Mouse (Mus musculus): Measurements from ENCODE around the gene Plcd3. TPM values are rescaled to one million over a fixed set of nuclear protein-coding genes. Genes with fewer than 3 reads are reported as not detected.
A peak's percentile ranks its signal among the peaks of the same experiment; 100 is the strongest.

Gene Plcd3
- polyA plus RNA-seq, 1 experiment from 2014 or later: 6.5 TPM

DNA sequence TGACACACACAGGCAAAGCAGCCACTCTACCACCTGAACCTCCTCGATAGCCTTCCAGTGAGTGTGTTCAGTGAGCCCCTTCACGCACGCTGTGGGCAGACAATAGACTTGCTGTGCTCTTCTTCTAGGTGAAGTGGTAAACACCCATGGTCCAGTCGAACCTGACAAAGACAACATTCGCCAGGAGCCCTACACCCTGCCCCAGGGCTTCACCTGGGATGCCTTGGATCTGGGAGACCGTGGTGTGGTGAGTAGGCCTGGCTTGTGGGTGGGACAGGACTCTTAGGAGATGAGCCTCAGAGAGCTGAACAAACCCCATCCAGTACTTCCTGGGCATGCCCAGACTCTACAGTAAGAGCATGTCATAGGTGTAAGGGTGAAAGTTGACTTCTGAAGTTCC lies 49.4 kb downstream of the Plcd3 start:
- no peaks in the 10 kb centered on the region for H3K9me3 ChIP-seq

DNA sequence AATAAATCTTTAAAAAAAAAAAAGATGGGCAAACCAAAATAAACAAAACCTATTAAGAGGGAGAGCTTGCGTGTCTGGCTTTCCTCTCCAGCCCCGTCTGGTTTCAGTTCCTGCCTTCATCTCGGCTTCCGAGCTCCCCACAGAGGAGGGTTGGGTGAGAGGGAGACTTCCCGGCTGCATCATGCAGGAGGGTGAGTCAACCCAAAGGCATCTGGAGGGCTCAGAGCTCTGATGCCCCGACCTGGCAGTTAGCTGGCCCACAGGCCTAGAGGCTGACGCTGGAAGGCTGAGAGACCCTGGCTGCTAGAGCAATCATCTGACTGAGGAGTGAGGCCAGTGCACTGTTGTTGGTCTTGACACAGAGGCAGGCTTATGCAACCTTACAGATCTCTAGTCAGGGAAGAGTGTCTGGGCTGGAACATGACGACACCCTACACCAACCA lies 50.2 kb downstream of the Plcd3 start:
- WGBS: 62% methylated on average over 8 of the region's 8 CpGs
- ATAC-seq (ENCODE audit: insufficient number of reproducible peaks, low FRiP score, low TSS enrichment, low read depth): no peak
- Histone ChIP-seq H3K27ac (no peak overlapping the region), H3K9ac (no peak overlapping the region), H3K36me3 (peaks cover 69% of the 10 kb centered on the region), H3K9me3 (no peaks in the 10 kb centered on the region), H3K4me3 (no peak overlapping the region), H3K4me2 (no peak overlapping the region), H3K4me1 (no peaks in the 10 kb centered on the region), H3K27me3 (no peaks in the 10 kb centered on the region)

More for the DNA sequence above, 49.4 kb downstream of the Plcd3 start:
- WGBS: 93% methylated on average over 6 of the region's 6 CpGs
- Histone ChIP-seq H3K4me2 (no peak overlapping the region), H3K36me3 (peaks cover 70% of the 10 kb centered on the region), H3K27ac (no peak overlapping the region), H3K9ac (no peak overlapping the region), H3K4me3 (no peak overlapping the region), H3K4me1 (no peaks in the 10 kb centered on the region), H3K27me3 (no peaks in the 10 kb centered on the region)
- no peak for ATAC-seq (ENCODE audit: insufficient number of reproducible peaks, low FRiP score, low TSS enrichment, low read depth)

DNA sequence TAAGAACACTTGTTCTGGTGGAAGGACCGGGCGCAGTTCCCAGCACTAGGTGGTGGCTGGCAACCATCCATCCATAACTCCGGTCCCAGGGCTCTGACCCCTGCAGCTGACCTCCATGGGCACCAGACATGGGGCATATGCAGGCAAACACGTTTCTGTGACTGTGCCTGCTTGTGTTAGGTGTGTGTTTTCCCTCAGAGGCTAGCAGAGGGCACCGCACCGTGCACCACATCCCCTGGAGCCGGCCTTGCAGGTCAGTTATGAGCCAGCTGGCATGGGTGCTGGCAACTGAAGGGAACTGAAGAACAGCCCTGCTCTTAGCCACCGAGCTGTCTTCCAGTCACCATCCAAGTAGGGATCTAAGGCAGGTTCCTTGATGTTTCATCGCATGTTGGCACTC lies 51.3 kb downstream of the Plcd3 start:
- H3K4me2 ChIP-seq: no peak overlapping the region
- H3K4me3 ChIP-seq: no peak overlapping the region
- no peaks in the 10 kb centered on the region for H3K4me1 ChIP-seq
- peaks cover 69% of the 10 kb centered on the region for H3K36me3 ChIP-seq
- H3K27me3 ChIP-seq: no peaks in the 10 kb centered on the region
- no peak overlapping the region for H3K27ac ChIP-seq
- no peaks in the 10 kb centered on the region for H3K9me3 ChIP-seq
- WGBS: 89% methylated on average over 9 of the region's 9 CpGs
- ATAC-seq (ENCODE audit: insufficient number of reproducible peaks, low FRiP score, low TSS enrichment, low read depth): no peak
- H3K9ac ChIP-seq: no peak overlapping the region

DNA sequence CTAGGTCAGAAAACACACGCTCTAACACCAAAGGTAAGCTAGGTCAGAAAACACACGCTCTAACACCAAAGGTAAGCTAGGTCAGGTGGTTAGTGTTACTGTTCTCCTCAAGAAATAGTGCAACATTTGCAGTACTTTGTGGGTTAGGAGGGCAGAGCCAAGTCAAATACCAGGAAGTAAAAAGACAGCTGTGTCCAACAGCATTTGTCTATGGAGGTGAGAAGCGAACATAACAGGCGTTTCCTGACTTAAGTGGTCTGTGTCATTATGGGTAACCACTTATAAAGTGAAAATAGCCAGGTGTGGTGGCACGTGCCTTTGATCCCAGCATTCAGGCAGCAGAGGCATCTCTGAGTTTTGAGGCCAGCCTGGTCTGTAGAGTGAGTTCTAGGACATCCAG lies 51.8 kb downstream of the Plcd3 start:
- WGBS: 92% methylated on average over 5 of the region's 5 CpGs
- Histone ChIP-seq H3K36me3 (peaks cover 69% of the 10 kb centered on the region), H3K27ac (no peak overlapping the region), H3K4me3 (no peak overlapping the region), H3K9me3 (no peaks in the 10 kb centered on the region), H3K9ac (no peak overlapping the region), H3K4me2 (no peak overlapping the region), H3K27me3 (no peaks in the 10 kb centered on the region), H3K4me1 (no peaks in the 10 kb centered on the region)
- no peak for ATAC-seq (ENCODE audit: insufficient number of reproducible peaks, low FRiP score, low TSS enrichment, low read depth)

DNA sequence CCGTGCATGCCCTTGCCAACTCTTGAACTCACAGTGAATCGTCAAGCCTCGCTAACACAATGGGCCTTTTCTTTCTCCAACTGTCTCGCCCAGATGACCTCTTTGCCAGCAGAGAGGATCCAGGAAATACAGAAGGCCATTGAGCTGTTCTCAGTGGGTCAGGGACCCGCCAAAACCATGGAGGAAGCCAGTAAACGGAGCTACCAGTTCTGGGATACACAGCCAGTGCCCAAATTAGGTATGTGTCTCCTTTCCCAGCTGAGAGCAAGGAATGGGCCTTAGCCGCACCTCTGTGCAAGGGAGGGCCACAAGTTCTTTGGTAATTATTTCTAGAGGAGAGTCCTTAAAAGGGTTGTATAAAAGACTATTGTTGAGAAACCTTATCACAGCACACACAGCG lies 55.2 kb downstream of the Plcd3 start:
- Histone ChIP-seq H3K36me3 (peaks cover 64% of the 10 kb centered on the region), H3K27me3 (no peaks in the 10 kb centered on the region), H3K27ac (no peak overlapping the region), H3K4me1 (no peaks in the 10 kb centered on the region), H3K4me2 (no peak overlapping the region), H3K4me3 (no peak overlapping the region), H3K9ac (no peak overlapping the region), H3K9me3 (no peaks in the 10 kb centered on the region)
- ATAC-seq (ENCODE audit: insufficient number of reproducible peaks, low FRiP score, low TSS enrichment, low read depth): no peak
- WGBS: 84% methylated on average over 8 of the region's 8 CpGs

DNA sequence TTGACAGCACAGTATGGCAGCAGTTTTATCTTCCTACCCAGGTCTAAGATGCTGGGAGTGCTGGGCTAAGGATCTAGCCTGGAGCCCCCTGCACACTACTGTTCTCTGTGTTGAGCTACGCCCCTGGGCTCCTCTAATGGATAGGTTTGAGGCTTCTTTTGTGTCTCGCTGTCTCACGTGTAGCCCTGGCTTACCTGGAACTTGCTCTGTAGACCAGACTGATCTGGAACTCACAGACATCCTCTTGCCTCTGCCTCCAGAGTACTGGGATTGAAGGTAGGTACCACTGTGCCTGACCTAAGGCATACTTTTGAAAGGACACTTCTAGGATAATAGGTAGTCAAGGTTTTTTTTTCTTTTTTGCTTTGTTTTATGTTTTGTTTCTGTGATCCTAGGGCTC lies 57.5 kb downstream of the Plcd3 start:
- no peaks in the 10 kb centered on the region for H3K4me1 ChIP-seq
- ATAC-seq (ENCODE audit: insufficient number of reproducible peaks, low FRiP score, low TSS enrichment, low read depth): no peak
- no peak overlapping the region for H3K4me2 ChIP-seq
- no peaks in the 10 kb centered on the region for H3K9me3 ChIP-seq
- H3K4me3 ChIP-seq: no peak overlapping the region
- H3K36me3 ChIP-seq: peaks cover 48% of the 10 kb centered on the region
- no peak overlapping the region for H3K9ac ChIP-seq
- no peaks in the 10 kb centered on the region for H3K27me3 ChIP-seq
- no peak overlapping the region for H3K27ac ChIP-seq
- 96% methylated on average over 3 of the region's 3 CpGs for WGBS

DNA sequence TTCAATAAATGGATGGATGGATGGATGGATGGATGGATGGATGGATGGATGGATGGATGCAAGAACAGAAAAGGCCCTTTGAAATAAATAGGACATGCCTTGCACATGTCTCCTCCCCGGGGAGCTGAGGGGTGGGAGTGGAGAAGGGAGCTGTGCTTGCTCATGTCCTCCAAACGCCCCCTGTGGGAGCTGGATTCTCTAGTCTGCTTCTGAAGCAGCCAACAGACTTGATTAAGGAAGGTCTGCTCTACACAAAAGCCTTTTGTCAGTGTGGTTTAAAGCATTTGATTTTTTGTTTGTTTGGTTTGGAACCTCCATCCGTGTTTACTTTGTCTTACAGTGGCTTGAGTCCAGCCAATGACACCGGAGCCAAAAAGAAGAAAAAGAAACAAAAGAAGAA lies 58.6 kb downstream of the Plcd3 start:
- Histone ChIP-seq H3K4me3 (no peak overlapping the region), H3K4me1 (no peaks in the 10 kb centered on the region), H3K36me3 (peaks cover 51% of the 10 kb centered on the region), H3K27me3 (no peaks in the 10 kb centered on the region), H3K9me3 (no peaks in the 10 kb centered on the region), H3K9ac (no peak overlapping the region), H3K27ac (no peak overlapping the region), H3K4me2 (no peak overlapping the region)
- 88% methylated on average over 4 of the region's 4 CpGs for WGBS
- ATAC-seq (ENCODE audit: insufficient number of reproducible peaks, low FRiP score, low TSS enrichment, low read depth): no peak

DNA sequence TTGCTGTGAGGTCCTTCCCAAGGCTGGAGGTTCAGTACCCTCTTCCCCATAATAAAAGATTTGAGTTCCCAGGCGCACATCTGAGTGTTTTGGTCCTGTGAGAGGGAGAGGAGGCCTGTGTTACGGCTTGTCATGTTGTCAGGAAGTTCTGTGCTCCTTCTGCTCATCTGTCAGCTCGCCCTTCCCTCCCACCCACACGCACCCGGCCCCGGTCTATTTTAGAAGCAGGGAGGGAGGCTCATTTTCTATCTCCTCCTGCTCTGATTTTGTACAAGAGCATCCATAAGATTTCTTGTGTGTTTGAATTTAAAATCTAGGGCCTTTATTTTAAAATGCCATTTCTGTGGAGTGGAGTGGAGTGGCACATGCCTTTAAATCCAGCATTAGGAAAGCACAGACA lies 63.4 kb downstream of the Plcd3 start:
- ATAC-seq (ENCODE audit: insufficient number of reproducible peaks, low FRiP score, low TSS enrichment, low read depth): no peak
- Histone ChIP-seq H3K27ac (no peak overlapping the region), H3K4me1 (no peaks in the 10 kb centered on the region), H3K9me3 (no peaks in the 10 kb centered on the region), H3K9ac (no peak overlapping the region), H3K36me3 (peaks cover 16% of the 10 kb centered on the region), H3K27me3 (no peaks in the 10 kb centered on the region), H3K4me2 (no peak overlapping the region), H3K4me3 (no peak overlapping the region)
- WGBS: 86% methylated on average over 6 of the region's 6 CpGs

DNA sequence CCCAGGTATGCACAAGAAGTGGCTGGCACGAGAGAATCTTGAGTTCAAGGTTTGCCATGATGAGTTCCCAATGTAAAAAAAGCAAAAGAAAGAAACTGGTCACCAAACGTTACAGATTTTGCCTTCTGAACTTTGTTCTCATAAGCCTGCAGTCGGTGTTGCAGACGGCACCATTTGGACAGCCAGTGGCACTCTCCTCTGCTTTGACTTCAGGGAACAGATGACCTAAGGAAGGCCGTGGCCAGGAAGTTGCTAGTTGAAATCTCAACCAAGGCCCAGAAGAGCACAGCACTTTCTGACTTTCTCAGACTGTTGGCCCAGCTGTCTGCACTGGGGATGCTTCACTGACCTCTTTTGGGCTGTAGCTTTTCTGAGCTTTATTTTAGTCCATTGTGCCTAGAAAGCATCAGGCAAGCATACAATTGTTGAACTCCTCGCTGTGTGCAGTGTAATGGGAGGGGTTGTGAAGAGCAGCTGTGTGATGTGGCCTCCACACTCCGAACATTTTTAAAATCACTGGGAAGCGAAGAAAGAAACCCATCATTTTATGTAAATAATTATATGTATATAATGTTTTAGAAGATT lies 64.5 kb downstream of the Plcd3 start:
- WGBS: 88% methylated on average over 8 of the region's 8 CpGs
- H3K9me3 ChIP-seq: no peaks in the 10 kb centered on the region
- H3K27me3 ChIP-seq: no peaks in the 10 kb centered on the region
- no peak overlapping the region for H3K4me2 ChIP-seq
- no peaks in the 10 kb centered on the region for H3K4me1 ChIP-seq
- no peak overlapping the region for H3K4me3 ChIP-seq
- H3K36me3 ChIP-seq: peaks cover 16% of the 10 kb centered on the region; the same call in 1 of the 2 replicates
- H3K9ac ChIP-seq: no peak overlapping the region
- no peak overlapping the region for H3K27ac ChIP-seq
- no peak for ATAC-seq (ENCODE audit: insufficient number of reproducible peaks, low FRiP score, low TSS enrichment, low read depth)

DNA sequence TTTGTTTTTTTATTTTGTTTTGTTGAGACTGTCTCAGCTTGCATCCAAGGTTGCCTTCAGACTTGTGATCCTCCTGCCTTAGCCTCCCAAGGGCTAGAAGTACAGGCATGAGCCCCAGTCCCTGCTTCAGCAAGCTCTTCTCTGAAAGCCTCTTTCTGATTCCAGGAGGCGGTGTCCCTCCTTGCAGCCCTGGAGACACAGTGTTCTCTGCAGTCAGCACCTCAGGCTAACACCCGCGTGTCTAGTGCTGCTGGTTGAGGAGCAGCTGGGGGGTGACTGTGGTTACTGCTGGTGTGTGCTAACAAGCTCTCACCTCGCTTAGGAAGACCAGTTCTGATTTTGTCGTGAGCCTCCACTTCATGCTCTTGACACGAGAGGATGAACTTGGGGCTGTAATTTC lies 66.5 kb downstream of the Plcd3 start:
- 75% methylated on average over 6 of the region's 6 CpGs for WGBS
- no peak overlapping the region for H3K27ac ChIP-seq
- peaks cover 2% of the 10 kb centered on the region; the same call in 1 of the 2 replicates for H3K4me1 ChIP-seq
- H3K27me3 ChIP-seq: no peaks in the 10 kb centered on the region
- H3K9me3 ChIP-seq: no peaks in the 10 kb centered on the region
- H3K4me2 ChIP-seq: no peak overlapping the region
- peaks cover 17% of the 10 kb centered on the region; the same call in 1 of the 2 replicates for H3K36me3 ChIP-seq
- ATAC-seq (ENCODE audit: insufficient number of reproducible peaks, low FRiP score, low TSS enrichment, low read depth): no peak
- no peak overlapping the region for H3K4me3 ChIP-seq
- H3K9ac ChIP-seq: no peak overlapping the region

DNA sequence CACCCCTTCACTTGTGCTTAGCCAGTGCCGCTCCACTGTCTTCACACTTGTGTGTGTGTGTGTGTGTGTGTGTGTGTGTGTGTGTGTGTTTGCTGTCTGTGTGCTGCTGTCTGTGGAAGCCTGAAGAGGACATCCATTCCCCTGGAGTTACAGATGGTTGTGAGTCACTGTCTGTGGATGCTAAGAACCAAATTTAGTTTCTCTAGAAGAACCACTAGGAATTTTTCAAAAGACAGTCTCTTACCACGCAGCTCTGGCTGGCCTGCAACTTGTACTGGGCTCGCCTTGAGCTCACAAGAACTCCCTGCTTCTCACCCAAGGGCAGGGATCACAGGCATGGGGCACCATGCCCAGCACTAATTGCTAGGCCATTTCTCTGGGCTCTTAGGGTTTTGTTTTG lies 68.4 kb downstream of the Plcd3 start:
- 90% methylated on average over 3 of the region's 3 CpGs for WGBS
- peaks cover 11% of the 10 kb centered on the region for H3K4me1 ChIP-seq
- H3K9ac ChIP-seq: no peak overlapping the region
- H3K27me3 ChIP-seq: no peaks in the 10 kb centered on the region
- no peaks in the 10 kb centered on the region for H3K9me3 ChIP-seq
- no peak for ATAC-seq (ENCODE audit: insufficient number of reproducible peaks, low FRiP score, low TSS enrichment, low read depth)
- no peak overlapping the region for H3K4me3 ChIP-seq
- no peak overlapping the region for H3K27ac ChIP-seq
- H3K4me2 ChIP-seq: no peak overlapping the region
- peaks cover 13% of the 10 kb centered on the region; the same call in 1 of the 2 replicates for H3K36me3 ChIP-seq

DNA sequence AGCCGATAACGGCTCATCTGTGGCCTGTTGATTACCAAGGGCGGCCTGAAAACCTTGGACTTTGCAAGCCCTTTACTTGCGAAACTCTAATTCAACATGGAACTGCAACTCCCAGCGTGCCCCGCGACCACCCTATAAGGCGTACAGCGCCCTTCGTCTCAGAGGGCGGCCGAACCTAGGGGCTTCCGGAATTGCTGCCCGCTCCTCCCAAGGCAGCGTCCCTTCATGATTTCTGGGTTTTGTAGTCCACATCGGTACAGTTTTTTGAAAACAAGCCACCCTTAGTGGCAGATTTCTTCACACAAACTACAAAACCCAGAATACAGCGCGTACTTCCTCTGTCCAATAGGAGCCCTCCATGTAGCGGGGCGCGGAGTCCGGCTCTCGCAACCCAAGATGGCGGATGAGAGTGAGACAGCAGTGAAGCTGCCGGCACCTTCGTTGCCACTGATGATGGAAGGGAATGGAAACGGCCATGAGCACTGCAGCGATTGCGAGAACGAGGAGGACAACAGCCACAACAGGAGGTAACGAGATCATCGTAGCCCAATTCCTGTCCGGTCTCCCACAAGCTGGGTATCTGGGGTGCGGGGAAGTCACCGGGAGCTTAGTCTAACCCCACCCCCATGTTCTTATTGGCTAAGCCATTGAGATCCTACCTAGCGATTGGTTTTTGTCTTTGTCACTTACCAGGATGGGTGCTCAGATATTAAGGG lies 73.1 kb downstream of the Plcd3 start, which contains the start of the genes Nmt1 and Dcakd:
Nmt1 (plus strand) TSS at position 15 of the 716 bp plus-strand sequence.
Dcakd (minus strand) TSS at position 158 of the 716 bp plus-strand sequence.
- Histone ChIP-seq H3K4me1 (peaks cover 20% of the 10 kb centered on the region), H3K4me3 (peak within 1 kb of the TSS; percentile 87), H3K4me2 (peak within 1 kb of the TSS; percentile 66), H3K27me3 (no peaks in the 10 kb centered on the region), H3K36me3 (peaks cover 18% of the 10 kb centered on the region; the same call in 1 of the 2 replicates), H3K27ac (peak within 1 kb of the TSS; percentile 91), H3K9me3 (no peaks in the 10 kb centered on the region), H3K9ac (peak within 1 kb of the TSS; percentile 60)
- WGBS: under 1% methylated on average over 36 of the region's 36 CpGs
- ATAC-seq (ENCODE audit: insufficient number of reproducible peaks, low FRiP score, low TSS enrichment, low read depth): peak; percentile 99

Measured in limb, embryonic 15.5 days (tissue).